Mouse (Mus musculus) cerebellum, adult 2 months (tissue): ENCODE data around the gene Ms4a6b.

Source experiments
- CTCF ChIP-seq: fragments of 200-500 bp; IDR thresholded peaks from 2 replicates; pipeline ENCODE4 v1.5.1; 2011; ENCODE audit warnings: low read depth, mild to moderate bottlenecking, control low read depth, low read length, moderate library complexity, borderline replicate concordance; ENCODE audit not compliant: insufficient read depth
- POLR2A ChIP-seq: fragments of 200-500 bp; IDR thresholded peaks from 2 replicates; pipeline ENCODE4 v1.6.1; 2011; ENCODE audit warnings: low read length, control low read depth, borderline replicate concordance; ENCODE audit not compliant: insufficient read depth

GRCm38 (mm10) chr19:11533421-11533820, 17.1 kb downstream of the Ms4a6b start:
- no peak for TF ChIP-seq CTCF
- TF ChIP-seq POLR2A = no peak
